Mouse (Mus musculus): ENCODE results near the gene Chn2. TPM values are rescaled to one million over a fixed set of nuclear protein-coding genes. Genes with fewer than 3 reads are reported as not detected.

The Chn2 gene
- total and polyA plus RNA-seq, 3 experiments, result not detected

DNA sequence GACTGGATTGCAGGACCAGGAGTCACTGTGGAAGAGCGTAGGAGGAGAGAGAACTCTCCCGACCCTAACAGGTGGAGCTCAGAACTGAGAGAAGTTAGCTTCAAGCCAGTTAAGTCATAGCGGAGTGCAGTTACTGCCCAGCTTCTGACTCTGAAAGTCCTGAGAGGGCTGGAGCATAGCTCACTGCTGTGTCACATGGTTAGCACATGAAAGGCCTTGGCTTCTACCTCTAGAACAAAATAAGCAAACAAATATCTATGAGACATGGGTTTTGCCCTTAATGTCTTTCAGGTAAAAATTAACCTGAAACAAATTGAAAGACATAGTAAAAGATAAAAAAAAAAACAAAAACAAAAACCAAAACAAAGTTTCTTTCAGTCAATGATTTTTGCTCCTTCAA, 91.5 kb downstream of the Chn2 start:
- dilution Hi-C loops (cut with MboI; ENCODE audit: extremely low pct_ligation_motif_present, extremely low pct_unique_long_range_greater_than_20kb, low sequenced_read_pairs) (no loop called here), in situ Hi-C loops (cut with MboI; ENCODE audit: low pct_ligation_motif_present, low pct_unique_long_range_greater_than_20kb, low sequenced_read_pairs) (no loop called here)
- H3K4me3 ChIP-seq (replicated peaks in 1 of 3; ENCODE audit: low read depth in 2 of 3, low read length in 2 of 3, poor library complexity in 1 of 3), result no peak overlapping the region
- no peak overlapping the region for H3K9ac ChIP-seq (ENCODE audit: insufficient read depth, low read depth)
- peaks cover 0 to 34% of the 10 kb centered on the region in 2 experiments; a peak in 3 of 4 replicates for H3K4me1 ChIP-seq (ENCODE audit: control insufficient read depth in 1 of 2, insufficient read depth in 2 of 2)
- no peak overlapping the region for H3K4me2 ChIP-seq (ENCODE audit: insufficient read depth, low read depth, poor library complexity, severe bottlenecking)
- TF ChIP-seq NELFE (IDR thresholded peaks at IDR 0.05; ENCODE audit: low read depth, low read length) (no peak), ZKSCAN1 (IDR thresholded peaks at IDR 0.05; ENCODE audit: borderline replicate concordance, low read depth, low read length) (no peak), SMC3 (IDR thresholded peaks at IDR 0.05; ENCODE audit: low read depth, low read length) (no peak), CHD1 (IDR thresholded peaks at IDR 0.05; ENCODE audit: low read depth, low read length) (no peak), TBP (conservative IDR thresholded peaks at IDR 0.05; ENCODE audit: low read depth, low read length) (no peak), NRF1 (IDR thresholded peaks at IDR 0.05; ENCODE audit: low read depth, low read length) (no peak)
- DNase-seq (ENCODE audit: extremely low read depth), result no peak
- H3K79me2 ChIP-seq (replicated peaks; ENCODE audit: control insufficient read depth, extremely low read depth, insufficient read depth, poor library complexity, severe bottlenecking), result no peaks in the 10 kb centered on the region
- no peaks in the 10 kb centered on the region for H3K27me3 ChIP-seq (replicated peaks)
- no peaks in the 10 kb centered on the region for H3K36me3 ChIP-seq (replicated peaks in 1 of 2; ENCODE audit: control insufficient read depth in 1 of 2, insufficient read depth in 1 of 2, low read length in 1 of 2)
- no peak overlapping the region for H3K27ac ChIP-seq (ENCODE audit: insufficient read depth, low read depth)
- no peaks in the 10 kb centered on the region for H3K9me3 ChIP-seq (replicated peaks; ENCODE audit: low read length)

DNA sequence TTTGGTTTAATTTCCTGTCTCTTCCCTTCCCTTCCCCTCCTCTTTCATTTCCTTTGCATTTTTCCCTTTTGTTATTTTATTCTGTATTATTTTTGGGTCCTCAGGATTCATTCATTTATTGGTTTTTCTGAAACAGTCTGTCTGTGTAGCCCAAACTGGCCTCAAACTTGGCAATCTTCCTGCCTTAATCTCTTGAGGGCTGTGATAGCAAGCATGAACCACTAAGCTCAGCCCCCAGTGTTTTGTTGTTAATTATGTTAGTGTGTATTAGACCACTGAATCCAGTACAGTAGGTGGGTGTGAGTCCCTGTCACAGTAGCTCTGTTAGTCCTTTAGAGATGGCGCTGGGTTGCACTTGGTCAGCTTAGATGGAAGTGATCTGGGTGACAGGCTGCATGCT, 93.2 kb downstream of the Chn2 start:
- no peaks in the 10 kb centered on the region for H3K9me3 ChIP-seq (replicated peaks; ENCODE audit: low read length)
- H3K4me3 ChIP-seq (replicated peaks in 1 of 3; ENCODE audit: low read depth in 2 of 3, low read length in 2 of 3, poor library complexity in 1 of 3), result no peak overlapping the region
- H3K9ac ChIP-seq (ENCODE audit: insufficient read depth, low read depth), result no peak overlapping the region
- H3K4me2 ChIP-seq (ENCODE audit: insufficient read depth, low read depth, poor library complexity, severe bottlenecking), result no peak overlapping the region
- no peaks in the 10 kb centered on the region for H3K79me2 ChIP-seq (replicated peaks; ENCODE audit: control insufficient read depth, extremely low read depth, insufficient read depth, poor library complexity, severe bottlenecking)
- no peak for DNase-seq (ENCODE audit: extremely low read depth)
- in situ Hi-C loops (cut with MboI; ENCODE audit: low pct_ligation_motif_present, low pct_unique_long_range_greater_than_20kb, low sequenced_read_pairs), result no loop called here
- no peak overlapping the region for H3K27ac ChIP-seq (ENCODE audit: insufficient read depth, low read depth)
- dilution Hi-C loops (cut with MboI; ENCODE audit: extremely low pct_ligation_motif_present, extremely low pct_unique_long_range_greater_than_20kb, low sequenced_read_pairs), result no loop called here
- H3K36me3 ChIP-seq (replicated peaks in 1 of 2; ENCODE audit: control insufficient read depth in 1 of 2, insufficient read depth in 1 of 2, low read length in 1 of 2), result no peaks in the 10 kb centered on the region
- peaks cover 0 to 20% of the 10 kb centered on the region in 2 experiments; a peak in 3 of 4 replicates for H3K4me1 ChIP-seq (ENCODE audit: control insufficient read depth in 1 of 2, insufficient read depth in 2 of 2)
- peaks cover 1% of the 10 kb centered on the region for H3K27me3 ChIP-seq (replicated peaks)
- no peak for TF ChIP-seq SMC3 (IDR thresholded peaks at IDR 0.05; ENCODE audit: low read depth, low read length)
- TF ChIP-seq MAX (IDR thresholded peaks at IDR 0.05; ENCODE audit: low read length), result no peak
- no peak for TF ChIP-seq RAD21 (IDR thresholded peaks at IDR 0.05; ENCODE audit: low read depth, low read length)
- TF ChIP-seq NRF1 (IDR thresholded peaks at IDR 0.05; ENCODE audit: low read depth, low read length), result no peak
- no peak for TF ChIP-seq BHLHE40 (IDR thresholded peaks at IDR 0.05; ENCODE audit: low read depth, low read length)

DNA sequence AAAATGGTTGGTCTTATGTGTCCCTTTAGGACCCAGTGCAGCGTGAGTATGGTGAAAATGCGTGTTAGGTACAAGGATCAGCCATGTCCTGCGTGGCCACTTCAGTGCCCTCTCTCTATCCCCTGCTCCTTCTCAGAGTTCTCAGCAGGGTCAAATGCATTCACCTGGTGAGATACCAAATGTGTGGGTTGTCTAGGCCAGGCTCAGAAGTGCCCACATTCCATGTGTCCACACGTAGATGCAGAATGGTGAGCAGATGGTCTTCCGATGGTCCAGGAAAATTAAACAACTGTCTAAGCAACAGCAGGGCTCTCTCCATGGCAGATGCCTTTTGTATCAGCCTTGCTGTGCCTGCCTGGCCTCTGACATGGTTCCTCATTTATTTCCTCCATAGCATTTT, 93.9 kb downstream of the Chn2 start:
- Histone ChIP-seq H3K36me3 (replicated peaks in 1 of 2; ENCODE audit: control insufficient read depth in 1 of 2, insufficient read depth in 1 of 2, low read length in 1 of 2) (no peaks in the 10 kb centered on the region), H3K4me3 (replicated peaks in 1 of 3; ENCODE audit: low read depth in 2 of 3, low read length in 2 of 3, poor library complexity in 1 of 3) (no peak overlapping the region), H3K79me2 (replicated peaks; ENCODE audit: control insufficient read depth, extremely low read depth, insufficient read depth, poor library complexity, severe bottlenecking) (no peaks in the 10 kb centered on the region), H3K4me2 (ENCODE audit: insufficient read depth, low read depth, poor library complexity, severe bottlenecking) (no peak overlapping the region), H3K9me3 (replicated peaks; ENCODE audit: low read length) (no peaks in the 10 kb centered on the region), H3K27ac (ENCODE audit: insufficient read depth, low read depth) (no peak overlapping the region), H3K27me3 (replicated peaks) (peaks cover 1% of the 10 kb centered on the region), H3K9ac (ENCODE audit: insufficient read depth, low read depth) (no peak overlapping the region), H3K4me1 (ENCODE audit: control insufficient read depth in 1 of 2, insufficient read depth in 2 of 2) (peaks cover 0 to 18% of the 10 kb centered on the region in 2 experiments; a peak in 3 of 4 replicates)
- no peak for TF ChIP-seq ZMIZ1 (IDR thresholded peaks at IDR 0.05; ENCODE audit: low read depth, low read length)
- no peak for TF ChIP-seq SIN3A (IDR thresholded peaks at IDR 0.05; ENCODE audit: low read length)
- TF ChIP-seq ZKSCAN1 (IDR thresholded peaks at IDR 0.05; ENCODE audit: borderline replicate concordance, low read depth, low read length), result no peak
- in situ Hi-C loops (cut with MboI; ENCODE audit: low pct_ligation_motif_present, low pct_unique_long_range_greater_than_20kb, low sequenced_read_pairs) (no loop called here), dilution Hi-C loops (cut with MboI; ENCODE audit: extremely low pct_ligation_motif_present, extremely low pct_unique_long_range_greater_than_20kb, low sequenced_read_pairs) (no loop called here)
- DNase-seq (ENCODE audit: extremely low read depth), result no peak
